Mouse (Mus musculus): ENCODE measurements around the gene Plch2.

DNA sequence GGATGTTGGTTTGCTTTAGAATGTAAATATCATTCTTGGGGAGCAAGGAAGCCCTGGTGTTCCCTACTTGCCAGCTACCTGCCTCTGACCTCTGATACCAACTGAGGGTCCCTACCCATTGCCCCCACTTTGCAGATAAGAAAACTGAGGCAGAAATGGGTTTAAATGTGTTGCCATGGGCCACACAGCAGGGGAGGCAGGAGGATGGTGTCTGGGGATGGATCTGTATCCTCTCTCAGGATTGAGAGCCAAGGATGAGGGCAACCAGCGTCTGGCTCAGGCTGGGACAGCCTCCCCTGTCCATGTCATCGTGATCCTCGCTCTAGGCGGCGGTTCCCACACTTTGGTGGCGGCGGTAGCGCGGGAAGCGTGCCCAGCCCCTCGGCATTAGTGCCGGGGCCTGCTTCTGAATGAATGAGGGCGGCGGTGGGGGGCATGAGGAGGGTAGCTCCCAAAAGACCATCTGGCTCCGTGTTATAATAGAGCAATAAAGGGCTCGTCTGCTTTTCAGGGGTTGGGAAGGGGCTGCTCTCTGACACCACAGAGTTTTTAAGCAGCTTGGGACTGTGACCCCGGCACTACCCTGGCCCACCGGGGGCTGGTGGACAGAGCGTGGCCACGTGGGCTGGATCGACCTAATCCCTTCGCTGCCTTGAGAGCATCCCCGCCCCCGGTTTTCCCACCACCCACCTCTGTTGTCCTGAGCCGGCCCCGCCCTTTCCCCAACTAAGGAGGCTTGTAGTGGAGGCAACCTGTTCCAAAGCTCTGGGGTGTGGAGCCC lies 103.9 kb downstream of the Plch2 start:
- TF ChIP-seq POLR2A (IDR thresholded peaks at IDR 0.05; ENCODE audit: low read depth, low read length) (no peak), CTCF (IDR thresholded peaks at IDR 0.05; ENCODE audit: borderline replicate concordance, insufficient read depth, low read length) (no peak)

Measured in embryonic fibroblast, embryonic 13.5 days (primary cell).